Mouse (Mus musculus) MEL-GATA-1-ER (cell line): Measurements from ENCODE around the gene Masp2.

Experiments used
- DNase-seq: peaks from one replicate; pipeline ENCODE4 v3.0.0-alpha.2; 2012; ENCODE audit warnings: low read depth; ENCODE audit errors: extremely low read depth

Gene Masp2

GRCm38 (mm10) chr4:148602357-148603120 is at the start of gene Masp2:
Gene Masp2, plus strand, starts transcription at chr4:148602554.
- no peak for DNase-seq

- peak; percentile 7 for DNase-seq
Measured at GRCm38 (mm10) chr4:148557766-148558165, 44.6 kb upstream of the Masp2 start.

- DNase-seq: peak; percentile 36
Measured at GRCm38 (mm10) chr4:148558297-148559000, 43.9 kb upstream of the Masp2 start, which contains the start of gene Exosc10. Gene Exosc10, plus strand, starts transcription at chr4:148558429.

GRCm38 (mm10) chr4:148562676-148563075 is 39.7 kb upstream of the Masp2 start:
- DNase-seq: no peak

- DNase-seq: no peak
Measured at GRCm38 (mm10) chr4:148563595-148563994, 38.8 kb upstream of the Masp2 start.

GRCm38 (mm10) chr4:148570138-148570537 is 32.2 kb upstream of the Masp2 start:
- DNase-seq: no peak

- no peak for DNase-seq
Measured at GRCm38 (mm10) chr4:148570693-148571295, 31.6 kb upstream of the Masp2 start.

- peak; percentile 39 for DNase-seq
Measured at GRCm38 (mm10) chr4:148573222-148573621, 29.1 kb upstream of the Masp2 start.

GRCm38 (mm10) chr4:148580765-148581164 is 21.6 kb upstream of the Masp2 start:
- no peak for DNase-seq

- no peak for DNase-seq
Measured at GRCm38 (mm10) chr4:148581422-148581821, 20.9 kb upstream of the Masp2 start.

- peak; percentile 92 for DNase-seq
Measured at GRCm38 (mm10) chr4:148583257-148583656, 19.1 kb upstream of the Masp2 start.

- DNase-seq: peak; percentile 64
Measured at GRCm38 (mm10) chr4:148586648-148587047, 15.7 kb upstream of the Masp2 start.

GRCm38 (mm10) chr4:148588793-148589192 is 13.6 kb upstream of the Masp2 start:
- no peak for DNase-seq

GRCm38 (mm10) chr4:148589565-148589964 is 12.8 kb upstream of the Masp2 start:
- DNase-seq: no peak

GRCm38 (mm10) chr4:148590421-148591170 is 11.8 kb upstream of the Masp2 start:
- DNase-seq: no peak

- DNase-seq: peak; percentile 91
Measured at GRCm38 (mm10) chr4:148591171-148591630, 11.2 kb upstream of the Masp2 start, which contains the start of gene Srm. Gene Srm, plus strand, starts transcription at chr4:148591503.

- no peak for DNase-seq
Measured at GRCm38 (mm10) chr4:148591637-148592380, 10.5 kb upstream of the Masp2 start.

GRCm38 (mm10) chr4:148593996-148594395 is 8.4 kb upstream of the Masp2 start:
- DNase-seq: no peak

GRCm38 (mm10) chr4:148595916-148596315 is 6.4 kb upstream of the Masp2 start:
- no peak for DNase-seq

GRCm38 (mm10) chr4:148596731-148597130 is 5.6 kb upstream of the Masp2 start:
- no peak for DNase-seq

GRCm38 (mm10) chr4:148598826-148599225 is 3.5 kb upstream of the Masp2 start:
- no peak for DNase-seq
